Mouse (Mus musculus): ENCODE data around the gene Eid2.
"Not testable (repeated sequence)": the region's sequence is repeated elsewhere in the genome, so short reads cannot be mapped to it uniquely, and the experiment has no call there.

DNA sequence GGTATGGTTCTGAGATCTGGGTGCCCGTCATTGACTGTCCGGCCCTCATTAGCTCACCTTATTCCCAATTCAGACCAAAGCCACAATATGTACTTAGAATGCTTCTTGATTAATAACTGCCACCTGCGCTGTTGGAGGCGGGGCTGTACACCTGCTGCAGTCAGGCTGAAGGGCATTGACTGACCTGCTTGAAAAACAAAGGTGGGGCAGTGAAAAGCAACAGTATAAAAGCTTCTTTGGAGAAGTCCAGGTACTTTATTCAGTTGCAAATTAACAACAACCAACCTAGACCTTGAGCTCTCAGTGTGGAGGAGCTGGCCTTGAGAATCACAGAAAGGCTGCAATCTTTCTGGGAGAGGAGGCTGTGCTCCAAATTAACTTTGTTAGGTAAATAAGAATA, 40.3 kb upstream of the Eid2 start:
- TF ChIP-seq E2F4 (IDR thresholded peaks at IDR 0.05; ENCODE audit: borderline replicate concordance, low read depth, low read length); SIN3A (IDR thresholded peaks at IDR 0.05; ENCODE audit: low read length); GATA1 (IDR thresholded peaks at IDR 0.05; ENCODE audit: low read depth, low read length); CTCF (IDR thresholded peaks at IDR 0.05 in 2 of 3, conservative IDR thresholded peaks at IDR 0.05 in 1 of 3; ENCODE audit: control insufficient read depth in 1 of 3, insufficient read depth in 1 of 3, low read depth in 2 of 3, low read length in 3 of 3, poor library complexity in 1 of 3, severe bottlenecking in 1 of 3); TAL1 (IDR thresholded peaks at IDR 0.05; ENCODE audit: low read length); POLR2AphosphoS2 (IDR thresholded peaks at IDR 0.05; ENCODE audit: low read length); NELFE (IDR thresholded peaks at IDR 0.05; ENCODE audit: low read depth, low read length); CHD2 (IDR thresholded peaks at IDR 0.05; ENCODE audit: low read length): not testable (repeated sequence)
